Mouse (Mus musculus) lung, postnatal 25 days (tissue): Measurements from ENCODE around the gene Dclre1c.

ENCODE experiments used
- DNase-seq: peaks from one replicate; pipeline ENCODE4 v3.0.0; 2022; ENCODE audit warnings: low spot score

Gene Dclre1c

DNA sequence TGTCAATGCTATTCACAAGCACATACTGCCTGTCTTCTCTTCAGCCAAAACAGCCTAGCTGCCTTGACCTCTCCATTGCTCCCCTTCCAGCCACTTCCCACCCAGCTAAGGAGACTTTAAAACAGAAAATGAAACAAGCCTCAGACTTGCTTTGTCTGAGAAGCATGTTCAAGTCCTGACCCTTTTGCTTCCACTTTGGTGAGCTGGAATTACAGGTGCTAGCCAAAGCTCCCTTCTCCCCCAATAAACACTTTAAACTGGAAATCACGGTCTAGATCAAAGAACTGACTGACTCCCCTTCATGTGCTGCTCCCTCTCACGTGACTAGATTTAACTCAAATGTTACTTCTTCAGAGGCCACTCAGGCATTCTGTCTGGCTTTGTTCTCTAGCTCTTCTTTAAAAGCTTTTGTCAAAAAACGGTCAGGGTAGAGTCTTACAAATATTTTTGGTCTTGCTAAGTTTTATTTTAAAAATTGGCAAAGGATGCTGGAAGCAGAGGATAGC lies 51.9 kb downstream of the Dclre1c start:
- DNase-seq = peak; percentile 1

GRCm38 (mm10) chr2:3480239-3480638 lies 56.3 kb downstream of the Dclre1c start:
- DNase-seq = no peak

DNA sequence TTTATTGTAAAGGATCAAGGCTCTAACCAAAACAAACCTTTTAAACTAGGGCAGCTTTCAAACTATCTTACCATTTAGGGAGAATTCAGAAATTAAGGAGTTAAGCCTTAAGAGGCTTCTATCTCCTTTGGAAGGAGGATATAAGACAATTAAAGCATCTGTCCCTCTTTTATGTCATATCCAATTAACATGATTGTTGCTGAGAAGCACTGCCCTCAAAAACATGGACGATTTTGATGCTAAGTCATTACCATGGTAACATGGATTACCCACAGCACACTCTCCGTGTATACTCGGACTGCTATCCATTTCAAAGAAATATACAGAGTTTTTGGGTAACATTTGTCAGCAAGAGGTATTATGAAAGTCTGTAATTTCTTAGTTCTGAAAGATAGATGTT lies 65.9 kb downstream of the Dclre1c start:
- no peak for DNase-seq

- no peak for DNase-seq
Observed at GRCm38 (mm10) chr2:3493833-3494409, 70.0 kb downstream of the Dclre1c start.

DNA sequence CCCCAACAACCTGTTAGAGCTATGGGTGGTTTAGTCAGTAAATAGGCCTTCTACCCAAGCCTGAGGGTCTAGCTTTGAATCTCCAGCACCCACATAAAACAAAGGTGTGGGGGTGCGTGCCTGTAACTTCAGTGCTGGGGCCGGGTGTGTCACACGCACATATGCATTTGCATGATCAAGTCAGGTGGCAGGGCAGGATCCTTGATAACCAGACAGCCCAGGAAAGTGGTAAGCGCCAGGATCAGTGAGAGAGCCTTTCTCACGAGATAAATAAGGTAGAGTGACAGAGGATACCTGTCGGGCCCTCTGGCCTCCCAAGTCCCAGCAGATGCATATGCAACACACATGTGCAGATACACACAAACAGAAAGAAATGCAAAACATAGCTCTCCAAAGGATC lies 75.6 kb downstream of the Dclre1c start:
- DNase-seq = no peak

GRCm38 (mm10) chr2:3500886-3501285 lies 77.0 kb downstream of the Dclre1c start:
- no peak for DNase-seq

GRCm38 (mm10) chr2:3512076-3512475 lies 88.1 kb downstream of the Dclre1c start:
- DNase-seq = peak; percentile 12

- peak; percentile 98 for DNase-seq
Observed at GRCm38 (mm10) chr2:3512552-3513454, 88.9 kb downstream of the Dclre1c start, which contains the start of the genes Gm45902, Hspa14 and Cdnf. Gene Gm45902 (minus strand): TSS chr2:3512790. Gene Hspa14 (minus strand): TSS chr2:3512814. Gene Cdnf (plus strand): TSS chr2:3513030.
